Mouse (Mus musculus): Measurements from ENCODE around the gene Rps27a.

Gene Rps27a

DNA sequence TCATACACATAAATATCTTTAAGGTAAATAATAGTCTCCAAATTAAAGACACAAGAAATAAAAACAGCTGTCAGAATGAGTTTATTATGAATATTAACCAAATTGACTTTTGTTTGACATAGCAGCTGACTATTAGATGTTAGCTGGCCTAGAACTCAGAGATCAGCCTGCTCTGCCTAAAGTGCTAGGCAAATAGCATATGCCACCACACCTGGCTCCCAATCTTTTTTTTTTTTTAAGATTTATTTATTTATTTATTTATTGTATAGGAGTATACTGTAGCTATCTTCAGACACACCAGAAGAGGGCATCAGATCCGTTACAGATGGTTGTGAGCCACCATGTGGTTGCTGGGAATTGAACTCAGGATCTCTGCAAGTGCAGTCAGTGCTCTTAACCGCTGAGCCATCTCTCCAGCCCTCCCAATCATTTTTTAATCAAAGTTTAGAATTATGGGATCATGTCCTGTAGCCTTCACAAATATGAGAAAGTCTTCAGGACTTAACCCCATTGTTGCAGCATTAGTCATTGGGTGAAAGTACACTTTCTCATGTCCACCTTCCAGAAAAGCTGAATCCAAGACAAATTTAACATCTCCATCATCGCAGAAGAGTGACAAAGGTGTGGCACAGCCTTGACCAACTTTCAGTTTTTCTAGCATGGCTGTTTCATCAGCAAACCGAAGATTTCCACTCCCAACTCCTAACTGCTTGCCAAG lies 34.9 kb downstream of the Rps27a start:
- no peak for DNase-seq

DNA sequence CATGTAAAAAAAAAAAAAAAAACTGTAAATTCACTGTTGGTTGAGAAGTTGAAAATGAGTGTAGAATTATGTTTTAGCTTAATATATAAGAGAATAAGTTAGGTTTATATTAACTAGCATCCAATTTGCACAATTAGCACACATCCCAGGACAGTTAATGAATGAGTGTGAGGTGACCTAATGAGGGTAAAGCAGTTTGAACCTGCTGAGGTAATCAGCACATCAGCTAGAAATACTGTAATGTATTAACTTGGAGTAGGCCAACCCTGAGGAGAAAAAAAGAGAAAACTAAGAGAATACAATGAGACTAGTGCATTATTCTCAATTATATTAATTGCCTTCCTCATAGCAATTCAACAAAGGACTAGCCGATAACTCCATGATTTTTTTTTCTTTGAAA lies 38.5 kb downstream of the Rps27a start:
- no peak for DNase-seq

DNA sequence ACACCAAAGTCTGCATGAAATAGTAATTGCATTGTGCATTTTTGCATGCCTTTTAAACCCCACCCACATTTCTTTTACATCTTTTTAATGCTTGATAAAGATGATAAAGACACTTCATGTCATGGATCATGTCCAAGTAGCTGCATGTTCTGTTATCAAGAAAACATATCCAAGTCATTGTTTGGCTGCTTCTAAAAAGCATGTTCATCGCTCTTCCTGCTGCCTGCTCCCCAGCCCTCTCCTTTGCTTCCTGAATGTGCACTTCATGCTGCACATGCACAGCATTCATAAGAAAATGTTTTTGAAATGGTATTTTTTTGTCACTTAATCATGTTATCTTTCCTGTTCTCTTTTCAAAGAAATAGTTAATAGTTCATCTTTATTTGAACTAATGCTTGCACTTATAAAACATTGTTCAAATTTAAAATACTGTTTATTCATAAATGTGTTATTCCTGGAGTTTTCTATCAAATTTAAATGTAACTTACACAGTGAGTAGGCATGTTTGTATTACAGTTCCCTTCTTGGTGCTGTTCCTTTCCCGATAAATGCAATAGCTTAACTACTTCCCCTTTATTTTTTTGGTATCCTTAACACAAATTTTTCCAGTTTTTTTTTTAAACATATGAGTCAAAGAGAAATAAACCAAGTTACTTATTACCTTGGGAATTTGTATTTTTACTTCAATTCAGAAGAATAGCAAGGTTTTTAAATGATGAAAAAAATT lies 42.8 kb downstream of the Rps27a start:
- no peak for DNase-seq

DNA sequence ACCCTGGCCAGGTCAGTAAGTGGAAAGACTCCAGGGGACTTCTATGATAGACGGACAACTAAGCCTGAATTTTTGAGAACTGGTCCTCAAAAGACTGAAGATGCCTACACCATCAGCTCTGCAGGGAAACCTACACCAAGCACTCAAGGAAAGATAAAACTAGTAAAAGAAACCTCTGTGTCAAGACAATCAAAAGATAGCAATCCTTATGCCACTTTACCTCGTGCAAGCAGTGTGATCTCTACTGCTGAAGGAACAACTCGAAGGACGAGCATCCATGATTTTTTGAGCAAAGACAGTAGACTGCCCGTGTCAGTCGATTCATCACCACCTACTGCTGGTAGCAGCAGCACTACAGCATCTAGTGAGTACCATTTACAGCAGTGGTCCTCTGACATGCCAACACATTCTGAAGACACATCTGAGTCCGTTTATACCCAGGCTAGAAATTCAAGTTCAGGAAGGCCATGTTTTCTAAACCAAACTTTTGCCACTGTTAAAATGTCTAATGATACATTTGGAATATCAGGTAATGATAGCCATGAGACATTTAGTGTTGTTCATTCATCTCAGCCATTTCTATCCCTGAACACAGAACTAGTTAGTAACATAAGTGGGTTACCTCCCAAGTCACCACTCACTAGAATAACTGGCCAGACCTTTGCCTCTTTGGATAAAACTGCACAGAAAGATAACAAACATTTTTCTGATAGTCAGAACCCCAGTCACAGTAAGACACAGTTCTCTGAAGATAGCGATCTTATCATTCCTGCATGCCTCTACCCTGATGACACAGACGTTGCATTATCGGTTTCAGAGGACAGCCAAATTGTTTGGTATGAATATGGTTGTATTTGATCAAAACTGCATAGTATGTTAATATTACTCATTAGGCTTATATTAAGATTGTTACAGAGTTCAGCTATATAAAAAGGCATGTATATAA lies 43.7 kb downstream of the Rps27a start:
- no peak for DNase-seq

DNA sequence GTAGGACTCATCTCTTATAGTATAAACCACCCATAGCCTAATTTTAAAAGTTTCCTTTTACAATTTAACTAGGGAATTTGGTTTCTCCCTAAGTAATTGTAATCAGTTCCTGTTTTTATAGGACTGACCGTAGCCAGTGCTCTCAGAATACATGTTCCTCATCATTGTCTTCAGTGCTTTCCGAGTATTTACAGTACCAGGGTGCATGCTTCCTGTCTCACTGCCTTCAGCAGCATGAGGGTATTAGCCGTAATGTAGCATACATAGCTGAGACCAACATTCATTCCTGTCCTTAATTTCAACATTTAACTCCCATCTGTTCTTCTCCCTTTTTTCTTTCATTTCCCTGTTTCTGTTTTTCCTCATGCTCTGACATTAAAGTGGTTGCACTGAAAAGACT lies 50.9 kb downstream of the Rps27a start:
- no peak for DNase-seq

Data from kidney, postnatal 4 days (tissue).